Mouse (Mus musculus): ENCODE measurements around the gene Ptdss2. TPM values are rescaled to one million over a fixed set of nuclear protein-coding genes. Genes with fewer than 3 reads are reported as not detected.

Gene Ptdss2
- total and polyA plus RNA-seq, 3 experiments, result 16.9 to 44.9 TPM; not detected in 1

GRCm38 (mm10) chr7:141148639-141149038 lies 26.5 kb downstream of the Ptdss2 start:
- Histone ChIP-seq H3K9ac (ENCODE audit: control insufficient read depth, low read depth, low read length, poor library complexity, severe bottlenecking) (no peak overlapping the region), H3K27ac (ENCODE audit: control insufficient read depth, low read depth, low read length) (no peak overlapping the region), H3K36me3 (ENCODE audit: control insufficient read depth in 1 of 2, insufficient read depth in 2 of 2, low read length in 2 of 2) (peaks cover 2 to 17% of the 10 kb centered on the region in 2 experiments; a peak in 3 of 4 replicates)

GRCm38 (mm10) chr7:141155362-141155761 lies 33.2 kb downstream of the Ptdss2 start:
- H3K4me3 ChIP-seq (ENCODE audit: control insufficient read depth in 1 of 2, insufficient read depth in 1 of 2, low read depth in 2 of 2, low read length in 2 of 2), result no peak overlapping the region
- H3K9me3 ChIP-seq (replicated peaks; ENCODE audit: insufficient read depth, low read length), result no peaks in the 10 kb centered on the region
- no peaks in the 10 kb centered on the region for H3K79me2 ChIP-seq (ENCODE audit: control insufficient read depth, insufficient read depth, low read length, poor library complexity)
- H3K4me1 ChIP-seq (ENCODE audit: control insufficient read depth in 1 of 2, insufficient read depth in 2 of 2, low read length in 2 of 2), result no peaks in the 10 kb centered on the region
- TF ChIP-seq MEF2A (IDR thresholded peaks at IDR 0.05; ENCODE audit: extremely low read depth, insufficient replicate concordance, low read depth, low read length, poor library complexity, severe bottlenecking), result no peak
- no peak for TF ChIP-seq TCF12 (IDR thresholded peaks at IDR 0.05; ENCODE audit: low read depth, low read length)
- no peak for TF ChIP-seq JUND (IDR thresholded peaks at IDR 0.05; ENCODE audit: low read depth, low read length)
- no peak for TF ChIP-seq TBP (IDR thresholded peaks at IDR 0.05; ENCODE audit: low read depth, low read length)
- TF ChIP-seq SMC3 (IDR thresholded peaks at IDR 0.05; ENCODE audit: low read depth, low read length), result no peak
- H3K9ac ChIP-seq (ENCODE audit: control insufficient read depth, low read depth, low read length, poor library complexity, severe bottlenecking), result no peak overlapping the region
- no peak for DNase-seq (ENCODE audit: low read depth, low spot score)
- peaks cover 0 to 1% of the 10 kb centered on the region in 2 experiments; a peak in 2 of 4 replicates for H3K36me3 ChIP-seq (ENCODE audit: control insufficient read depth in 1 of 2, insufficient read depth in 2 of 2, low read length in 2 of 2)
- no peak overlapping the region for H3K27ac ChIP-seq (ENCODE audit: control insufficient read depth, low read depth, low read length)
- no peaks in the 10 kb centered on the region for H3K27me3 ChIP-seq (ENCODE audit: control insufficient read depth in 1 of 2, insufficient read depth in 2 of 2, low read length in 2 of 2)

More at GRCm38 (mm10) chr7:141148639-141149038, 26.5 kb downstream of the Ptdss2 start:
- DNase-seq (ENCODE audit: low read depth, low spot score), result no peak
- TF ChIP-seq EP300 (IDR thresholded peaks at IDR 0.05; ENCODE audit: low read depth in 1 of 2, low read length in 2 of 2) (no peak), MXI1 (IDR thresholded peaks at IDR 0.05; ENCODE audit: low read depth, low read length) (no peak), MAZ (IDR thresholded peaks at IDR 0.05; ENCODE audit: low read depth, low read length) (no peak), MYC (IDR thresholded peaks at IDR 0.05; ENCODE audit: low read depth, low read length) (no peak)
- H3K9me3 ChIP-seq (replicated peaks; ENCODE audit: insufficient read depth, low read length), result no peaks in the 10 kb centered on the region
- no peak overlapping the region for H3K4me3 ChIP-seq (ENCODE audit: control insufficient read depth in 1 of 2, insufficient read depth in 1 of 2, low read depth in 2 of 2, low read length in 2 of 2)
- no peaks in the 10 kb centered on the region for H3K79me2 ChIP-seq (ENCODE audit: control insufficient read depth, insufficient read depth, low read length, poor library complexity)
- H3K27me3 ChIP-seq (ENCODE audit: control insufficient read depth in 1 of 2, insufficient read depth in 2 of 2, low read length in 2 of 2), result no peaks in the 10 kb centered on the region
- peaks cover 18 to 21% of the 10 kb centered on the region in 2 experiments for H3K4me1 ChIP-seq (ENCODE audit: control insufficient read depth in 1 of 2, insufficient read depth in 2 of 2, low read length in 2 of 2)

GRCm38 (mm10) chr7:141164397-141164796 lies 42.2 kb downstream of the Ptdss2 start:
- TF ChIP-seq EP300 (IDR thresholded peaks at IDR 0.05; ENCODE audit: low read depth in 1 of 2, low read length in 2 of 2) (no peak), HCFC1 (IDR thresholded peaks at IDR 0.05; ENCODE audit: low read depth, low read length) (no peak), USF1 (IDR thresholded peaks at IDR 0.05; ENCODE audit: low read depth, low read length) (no peak), CTCF (IDR thresholded peaks at IDR 0.05 in 2 of 3, conservative IDR thresholded peaks at IDR 0.05 in 1 of 3; ENCODE audit: control insufficient read depth in 1 of 3, insufficient read depth in 1 of 3, low read depth in 2 of 3, low read length in 3 of 3, poor library complexity in 1 of 3, severe bottlenecking in 1 of 3) (no peak), BHLHE40 (IDR thresholded peaks at IDR 0.05; ENCODE audit: borderline replicate concordance, low read depth, low read length) (no peak), ZKSCAN1 (IDR thresholded peaks at IDR 0.05; ENCODE audit: low read depth, low read length) (no peak), GABPA (IDR thresholded peaks at IDR 0.05; ENCODE audit: low read depth, low read length) (no peak), SIN3A (IDR thresholded peaks at IDR 0.05; ENCODE audit: low read length) (no peak), RCOR1 (IDR thresholded peaks at IDR 0.05; ENCODE audit: low read depth, low read length) (no peak), MYC (IDR thresholded peaks at IDR 0.05; ENCODE audit: low read depth, low read length) (no peak), NRF1 (IDR thresholded peaks at IDR 0.05; ENCODE audit: insufficient read depth, low read depth, low read length, poor library complexity, severe bottlenecking) (no peak), RAD21 (IDR thresholded peaks at IDR 0.05; ENCODE audit: low read depth, low read length) (no peak), POLR2AphosphoS5 (IDR thresholded peaks at IDR 0.05; ENCODE audit: borderline replicate concordance, low read depth, low read length) (no peak), TAL1 (IDR thresholded peaks at IDR 0.05; ENCODE audit: low read length) (no peak), E2F4 (IDR thresholded peaks at IDR 0.05; ENCODE audit: borderline replicate concordance, low read depth, low read length) (no peak), MXI1 (IDR thresholded peaks at IDR 0.05; ENCODE audit: low read depth, low read length) (no peak), CHD2 (IDR thresholded peaks at IDR 0.05; ENCODE audit: low read length) (no peak), KAT2A (conservative IDR thresholded peaks at IDR 0.05; ENCODE audit: low read depth, low read length) (no peak), MEF2A (IDR thresholded peaks at IDR 0.05; ENCODE audit: extremely low read depth, insufficient replicate concordance, low read depth, low read length, poor library complexity, severe bottlenecking) (no peak), TCF12 (IDR thresholded peaks at IDR 0.05; ENCODE audit: low read depth, low read length) (no peak)
- Histone ChIP-seq H3K36me3 (ENCODE audit: control insufficient read depth in 1 of 2, insufficient read depth in 2 of 2, low read length in 2 of 2) (peaks cover 3 to 16% of the 10 kb centered on the region in 2 experiments; a peak in 3 of 4 replicates), H3K4me3 (ENCODE audit: control insufficient read depth in 1 of 2, insufficient read depth in 1 of 2, low read depth in 2 of 2, low read length in 2 of 2) (no peak overlapping the region), H3K9me3 (replicated peaks; ENCODE audit: insufficient read depth, low read length) (no peaks in the 10 kb centered on the region), H3K79me2 (ENCODE audit: control insufficient read depth, insufficient read depth, low read length, poor library complexity) (peaks cover 4% of the 10 kb centered on the region), H3K27ac (ENCODE audit: control insufficient read depth, low read depth, low read length) (no peak overlapping the region), H3K27me3 (ENCODE audit: control insufficient read depth in 1 of 2, insufficient read depth in 2 of 2, low read length in 2 of 2) (no peaks in the 10 kb centered on the region), H3K9ac (ENCODE audit: control insufficient read depth, low read depth, low read length, poor library complexity, severe bottlenecking) (no peak overlapping the region), H3K4me1 (ENCODE audit: control insufficient read depth in 1 of 2, insufficient read depth in 2 of 2, low read length in 2 of 2) (peaks cover 4 to 14% of the 10 kb centered on the region in 2 experiments; a peak in 3 of 4 replicates)
- no peak for DNase-seq (ENCODE audit: low read depth, low spot score)

All from MEL (cell line).